Mouse (Mus musculus) heart, postnatal 0 days (tissue): ENCODE measurements around the gene Grid1.

Experiments used
- CTCF ChIP-seq: IDR thresholded peaks from 2 replicates; pipeline ENCODE4 v1.5.1; 2016; ENCODE audit warnings: antibody characterized with exemption, control low read depth, low read depth
- EP300 ChIP-seq: IDR thresholded peaks from 2 replicates; pipeline ENCODE4 v1.6.1; 2016; ENCODE audit warnings: antibody characterized with exemption, low read depth

DNA sequence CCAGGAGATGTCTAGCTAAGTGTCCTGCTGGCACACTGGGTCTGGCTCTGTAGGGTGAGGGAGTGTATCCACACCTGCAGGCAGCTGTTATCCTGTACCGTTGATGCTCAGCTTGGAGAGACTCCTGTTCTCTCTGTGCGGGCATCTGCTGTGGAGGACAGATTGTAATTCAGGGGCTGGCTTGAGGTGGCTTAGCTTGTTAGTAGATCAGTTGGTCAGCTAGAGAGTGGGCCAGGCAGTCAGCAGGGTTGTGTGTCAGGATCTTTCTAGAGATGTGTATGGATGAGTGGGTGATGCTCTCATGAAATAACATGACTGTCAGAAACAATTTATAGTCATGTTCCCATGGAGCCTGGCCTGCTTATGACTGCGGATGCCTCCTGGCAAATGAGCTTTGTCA lies 24.3 kb downstream of the Grid1 start:
- TF ChIP-seq CTCF (no peak), EP300 (no peak)
